Mouse (Mus musculus): ENCODE results near the gene Hhat. TPM values are rescaled to one million over a fixed set of nuclear protein-coding genes. Genes with fewer than 3 reads are reported as not detected.

Hhat gene
- total and polyA plus RNA-seq, 3 experiments = 0.39 to 1.0 TPM; not detected in 1

DNA sequence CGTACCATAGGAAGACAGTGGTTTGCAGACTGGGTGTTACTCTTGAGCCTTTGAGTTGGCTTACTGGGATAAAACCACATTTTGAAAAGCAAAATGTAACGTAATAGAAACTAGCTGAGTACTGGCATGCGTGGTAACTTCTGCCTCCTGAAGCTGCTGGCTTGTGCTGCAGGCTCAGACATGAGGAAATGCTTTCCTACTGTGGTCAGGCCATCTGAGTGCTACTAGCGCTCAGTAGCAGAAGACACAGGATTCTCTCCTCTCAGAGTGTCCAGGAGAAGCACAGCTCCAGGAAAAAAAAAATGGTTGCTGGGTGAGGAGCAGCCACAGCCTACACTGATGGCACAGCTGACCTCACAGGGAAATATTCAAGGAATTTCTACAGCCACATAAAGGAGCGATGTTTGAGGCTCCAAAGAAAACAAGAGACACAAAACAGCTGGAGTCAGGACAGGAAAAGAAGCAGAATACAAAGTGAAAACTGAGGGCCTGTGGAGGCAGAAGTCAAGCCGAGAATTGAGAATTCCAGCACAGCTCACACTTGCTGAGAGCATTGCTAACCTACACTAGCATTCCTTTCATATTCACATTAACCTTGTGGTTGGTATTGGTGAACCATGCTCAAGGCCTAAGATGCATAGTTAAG is 8.0 kb upstream of the Hhat start:
- Histone ChIP-seq H3K27ac (ENCODE audit: control insufficient read depth, low read depth, low read length) (no peak overlapping the region), H3K4me3 (ENCODE audit: control insufficient read depth in 1 of 2, insufficient read depth in 1 of 2, low read depth in 2 of 2, low read length in 2 of 2) (no peak overlapping the region), H3K79me2 (ENCODE audit: control insufficient read depth, insufficient read depth, low read length, poor library complexity) (no peaks in the 10 kb centered on the region), H3K27me3 (ENCODE audit: control insufficient read depth in 1 of 2, insufficient read depth in 2 of 2, low read length in 2 of 2) (no peaks in the 10 kb centered on the region), H3K9ac (ENCODE audit: control insufficient read depth, low read depth, low read length, poor library complexity, severe bottlenecking) (no peak overlapping the region), H3K9me3 (replicated peaks; ENCODE audit: insufficient read depth, low read length) (no peaks in the 10 kb centered on the region), H3K36me3 (ENCODE audit: control insufficient read depth in 1 of 2, insufficient read depth in 2 of 2, low read length in 2 of 2) (no peaks in the 10 kb centered on the region; a peak in 1 of 4 replicates), H3K4me1 (ENCODE audit: control insufficient read depth in 1 of 2, insufficient read depth in 2 of 2, low read length in 2 of 2) (0 out of 4 replicates have a peak, but pooled peaks cover 0 to 2% of the 10 kb centered on the region in 2 experiments)
- DNase-seq (ENCODE audit: low read depth, low spot score) = peak; percentile 29
- no peak for TF ChIP-seq POLR2A (IDR thresholded peaks at IDR 0.05; ENCODE audit: control insufficient read depth in 1 of 2, insufficient read depth in 1 of 2, low read depth in 1 of 2, low read length in 2 of 2, poor library complexity in 1 of 2)
- TF ChIP-seq ELF1 (IDR thresholded peaks at IDR 0.05; ENCODE audit: low read depth, low read length) = no peak
- TF ChIP-seq TBP (IDR thresholded peaks at IDR 0.05; ENCODE audit: low read depth, low read length) = 0 out of 2 replicates have a peak, but pooled peaks have one; percentile 29
- TF ChIP-seq CTCF (IDR thresholded peaks at IDR 0.05 in 2 of 3, conservative IDR thresholded peaks at IDR 0.05 in 1 of 3; ENCODE audit: control insufficient read depth in 1 of 3, insufficient read depth in 1 of 3, low read depth in 2 of 3, low read length in 3 of 3, poor library complexity in 1 of 3, severe bottlenecking in 1 of 3) = no peak
- TF ChIP-seq RCOR1 (IDR thresholded peaks at IDR 0.05; ENCODE audit: low read depth, low read length) = no peak
- TF ChIP-seq GABPA (IDR thresholded peaks at IDR 0.05; ENCODE audit: low read depth, low read length) = no peak
- no peak for TF ChIP-seq ZKSCAN1 (IDR thresholded peaks at IDR 0.05; ENCODE audit: low read depth, low read length)
- peak; percentile 82; the same call in 1 of the 2 replicates for TF ChIP-seq ZMIZ1 (IDR thresholded peaks at IDR 0.05; ENCODE audit: low read depth, low read length)

DNA sequence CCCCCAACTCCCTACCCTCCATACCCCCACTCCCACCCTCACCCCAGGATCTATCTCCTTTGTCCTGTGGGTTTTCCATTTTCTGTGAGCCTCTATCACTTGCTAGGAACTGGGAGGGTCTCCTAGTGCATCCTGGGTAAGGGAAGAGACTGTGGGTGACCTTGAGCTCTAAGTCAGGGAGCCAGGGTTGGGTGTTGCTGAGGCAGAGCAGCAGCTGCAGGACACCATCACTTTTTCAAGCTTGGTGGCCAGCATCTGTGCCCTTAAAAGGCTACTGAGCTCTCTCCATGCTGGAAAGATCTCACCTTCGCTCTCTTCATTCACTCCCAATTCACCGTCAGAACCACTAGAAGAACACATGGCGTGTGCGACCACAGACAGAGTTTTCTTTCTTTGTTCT is 7.2 kb upstream of the Hhat start:
- Histone ChIP-seq H3K27me3 (ENCODE audit: control insufficient read depth in 1 of 2, insufficient read depth in 2 of 2, low read length in 2 of 2) (no peaks in the 10 kb centered on the region), H3K4me3 (ENCODE audit: control insufficient read depth in 1 of 2, insufficient read depth in 1 of 2, low read depth in 2 of 2, low read length in 2 of 2) (no peak overlapping the region), H3K79me2 (ENCODE audit: control insufficient read depth, insufficient read depth, low read length, poor library complexity) (no peaks in the 10 kb centered on the region), H3K4me1 (ENCODE audit: control insufficient read depth in 1 of 2, insufficient read depth in 2 of 2, low read length in 2 of 2) (0 out of 4 replicates have a peak, but pooled peaks cover 0 to 2% of the 10 kb centered on the region in 2 experiments), H3K9ac (ENCODE audit: control insufficient read depth, low read depth, low read length, poor library complexity, severe bottlenecking) (no peak overlapping the region), H3K36me3 (ENCODE audit: control insufficient read depth in 1 of 2, insufficient read depth in 2 of 2, low read length in 2 of 2) (no peaks in the 10 kb centered on the region; a peak in 1 of 4 replicates), H3K27ac (ENCODE audit: control insufficient read depth, low read depth, low read length) (no peak overlapping the region), H3K9me3 (replicated peaks; ENCODE audit: insufficient read depth, low read length) (no peaks in the 10 kb centered on the region)
- TF ChIP-seq MYB (IDR thresholded peaks at IDR 0.05; ENCODE audit: low read depth, low read length) = no peak
- no peak for TF ChIP-seq ZMIZ1 (IDR thresholded peaks at IDR 0.05; ENCODE audit: low read depth, low read length)
- no peak for TF ChIP-seq NRF1 (IDR thresholded peaks at IDR 0.05; ENCODE audit: insufficient read depth, low read depth, low read length, poor library complexity, severe bottlenecking)
- no peak for TF ChIP-seq HCFC1 (IDR thresholded peaks at IDR 0.05; ENCODE audit: low read depth, low read length)
- no peak for TF ChIP-seq GATA1 (IDR thresholded peaks at IDR 0.05; ENCODE audit: low read depth, low read length)
- TF ChIP-seq MEF2A (IDR thresholded peaks at IDR 0.05; ENCODE audit: extremely low read depth, insufficient replicate concordance, low read depth, low read length, poor library complexity, severe bottlenecking) = no peak
- no peak for TF ChIP-seq ZKSCAN1 (IDR thresholded peaks at IDR 0.05; ENCODE audit: low read depth, low read length)
- TF ChIP-seq EP300 (IDR thresholded peaks at IDR 0.05; ENCODE audit: low read depth in 1 of 2, low read length in 2 of 2) = no peak
- TF ChIP-seq BHLHE40 (IDR thresholded peaks at IDR 0.05; ENCODE audit: borderline replicate concordance, low read depth, low read length) = no peak
- no peak for TF ChIP-seq POLR2AphosphoS2 (IDR thresholded peaks at IDR 0.05; ENCODE audit: low read length)
- no peak for TF ChIP-seq MAX (IDR thresholded peaks at IDR 0.05; ENCODE audit: low read length)
- TF ChIP-seq SIN3A (IDR thresholded peaks at IDR 0.05; ENCODE audit: low read length) = no peak
- TF ChIP-seq JUND (IDR thresholded peaks at IDR 0.05; ENCODE audit: low read depth, low read length) = no peak
- DNase-seq (ENCODE audit: low read depth, low spot score) = no peak

Data from MEL (cell line).